Mouse (Mus musculus) heart, postnatal 0 days (tissue): ENCODE data around the gene H2al2a.

Experiments
- CTCF ChIP-seq: IDR thresholded peaks from 2 replicates; pipeline ENCODE4 v1.5.1; 2016; ENCODE audit warnings: antibody characterized with exemption, control low read depth, low read depth
- EP300 ChIP-seq: IDR thresholded peaks from 2 replicates; pipeline ENCODE4 v1.6.1; 2016; ENCODE audit warnings: antibody characterized with exemption, low read depth

- no peak for TF ChIP-seq CTCF
- no peak for TF ChIP-seq EP300
These were observed 43.8 kb upstream of the H2al2a start for GRCm38 (mm10) chr2:18040347-18041160.
